Mouse (Mus musculus) cerebellum, adult 9-10 months (tissue): ENCODE measurements at regions not wholly inside any gene's neighbourhood (a gene's known extent, or its start where the extent isn't known, plus 50 kb on each side); places are given as distances from the start of the nearest gene placed in this dataset.

Experiments used
- DNase-seq: peaks from one replicate; pipeline ENCODE4 v3.0.0; 2022

DNA sequence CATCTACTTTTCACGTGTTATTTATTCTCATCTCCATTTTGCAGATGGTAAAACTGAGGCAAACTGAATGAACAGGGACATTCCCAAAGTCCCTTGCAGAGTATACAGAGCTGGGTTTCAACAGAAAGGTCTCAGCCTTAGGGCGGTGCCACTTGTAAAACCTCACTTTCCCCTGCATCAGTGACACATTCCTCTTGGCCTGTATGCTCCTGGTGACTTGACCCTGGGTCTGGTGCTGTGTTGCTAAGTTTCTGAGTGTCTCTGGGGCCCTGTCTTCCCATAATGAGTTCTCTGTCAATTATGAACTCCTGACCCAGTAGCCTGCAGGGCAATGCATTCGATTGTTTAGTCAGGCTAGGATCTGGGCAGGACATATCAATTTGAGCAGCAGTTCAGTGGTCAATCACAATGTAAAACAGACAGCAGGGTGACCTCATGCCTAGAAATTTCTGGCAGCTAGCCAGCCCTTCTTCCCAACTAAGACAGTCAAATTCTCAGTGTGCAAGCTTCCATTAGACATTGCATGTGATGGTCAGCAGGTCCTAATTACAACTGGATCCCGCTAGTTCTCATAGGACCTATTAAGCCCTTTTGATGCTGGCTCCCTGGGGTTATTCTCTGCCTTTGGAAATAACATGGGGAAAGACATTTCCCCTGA lies 863.5 kb upstream of the Lrrc6 start:
- DNase-seq: no peak

DNA sequence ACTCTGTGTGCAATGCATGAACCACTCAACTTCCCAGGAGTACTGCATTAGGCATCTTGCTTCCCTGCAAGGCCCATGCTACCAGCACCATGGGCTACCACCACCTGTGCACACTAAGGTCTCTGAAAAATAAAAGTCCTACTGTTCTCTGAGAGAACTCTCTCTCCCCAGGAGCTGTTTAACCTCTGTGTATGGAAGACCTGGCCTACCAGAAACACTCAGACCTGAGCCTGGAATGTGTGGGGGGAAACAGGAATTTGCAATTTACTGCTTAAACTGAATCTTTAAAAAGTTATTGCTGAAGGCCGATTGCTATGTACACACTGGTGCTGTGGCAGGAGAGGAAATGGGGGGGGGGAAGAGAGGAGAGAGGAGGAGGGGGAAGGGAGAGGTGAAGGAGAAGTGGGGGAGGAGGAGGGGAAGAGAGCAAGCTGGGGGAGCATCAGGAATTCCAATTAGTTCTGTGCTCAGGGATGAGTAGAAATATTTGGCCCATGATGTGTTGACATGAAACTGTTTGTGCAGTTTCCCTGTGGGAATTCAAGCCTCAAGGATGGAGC lies 860.4 kb upstream of the Lrrc6 start:
- DNase-seq: no peak

DNA sequence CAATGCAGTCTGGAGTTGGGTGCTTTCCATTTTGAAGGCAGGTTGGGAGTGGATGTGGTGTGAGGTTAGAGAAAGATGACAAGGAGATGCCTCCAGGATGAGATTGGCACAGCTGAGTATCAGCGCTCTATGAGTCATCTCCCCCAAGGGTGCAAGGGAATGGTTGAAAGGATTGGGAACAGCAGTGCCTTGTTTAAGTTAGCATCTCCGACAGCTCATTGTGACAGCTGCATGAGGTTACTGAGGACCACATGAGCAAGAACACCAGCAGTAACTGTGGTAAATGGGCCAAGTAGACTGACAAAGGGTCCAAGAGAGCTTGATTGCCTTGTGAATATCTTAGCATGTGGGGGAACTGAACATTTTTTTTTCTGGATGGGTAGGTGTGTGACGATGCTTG lies 857.2 kb upstream of the Lrrc6 start:
- no peak for DNase-seq

DNA sequence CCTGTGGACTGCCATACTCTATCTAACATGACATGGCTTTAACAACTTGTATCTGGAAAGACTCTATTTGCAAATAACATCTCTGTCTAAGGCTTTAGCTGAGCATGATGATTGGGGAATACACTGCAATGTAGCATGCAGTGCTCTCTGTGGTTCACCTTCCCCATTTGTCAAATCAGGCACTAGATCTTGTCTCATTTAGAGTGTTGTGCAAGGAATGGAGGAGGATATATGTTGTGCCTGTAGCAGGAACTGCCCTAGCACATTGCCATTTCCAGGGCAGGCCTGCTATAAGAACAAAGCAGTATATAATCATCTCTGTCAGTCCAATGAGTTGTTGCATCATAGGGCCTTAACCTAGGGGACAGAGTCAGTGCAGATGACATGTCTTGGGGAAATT lies 854.6 kb upstream of the Lrrc6 start:
- no peak for DNase-seq

DNA sequence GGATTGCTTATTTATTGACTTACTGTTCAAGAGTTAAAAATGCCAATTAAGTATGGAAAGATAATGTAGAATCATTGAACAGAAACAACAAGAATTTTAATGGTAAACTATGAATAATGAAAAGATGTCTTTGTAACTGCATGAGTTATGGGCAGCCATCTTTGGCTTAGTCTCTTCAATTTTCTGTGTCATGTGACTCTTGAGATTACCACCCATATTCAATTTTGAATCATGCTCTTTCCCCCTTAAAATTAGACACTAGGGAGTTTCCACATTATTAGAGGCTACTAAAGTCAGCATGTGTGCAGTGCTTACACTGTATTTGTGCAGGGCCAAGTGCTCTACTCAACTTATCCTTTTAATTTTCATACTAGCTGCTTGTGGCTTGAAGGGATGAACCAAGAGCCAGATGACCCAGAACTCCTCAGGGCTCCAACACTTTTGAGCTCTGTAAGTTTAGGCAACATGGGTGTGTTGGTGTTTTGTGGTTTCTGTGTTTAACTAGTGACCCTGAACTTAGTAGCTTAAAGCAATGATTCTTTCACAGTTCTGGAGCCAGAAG lies 854.0 kb upstream of the Lrrc6 start:
- no peak for DNase-seq

DNA sequence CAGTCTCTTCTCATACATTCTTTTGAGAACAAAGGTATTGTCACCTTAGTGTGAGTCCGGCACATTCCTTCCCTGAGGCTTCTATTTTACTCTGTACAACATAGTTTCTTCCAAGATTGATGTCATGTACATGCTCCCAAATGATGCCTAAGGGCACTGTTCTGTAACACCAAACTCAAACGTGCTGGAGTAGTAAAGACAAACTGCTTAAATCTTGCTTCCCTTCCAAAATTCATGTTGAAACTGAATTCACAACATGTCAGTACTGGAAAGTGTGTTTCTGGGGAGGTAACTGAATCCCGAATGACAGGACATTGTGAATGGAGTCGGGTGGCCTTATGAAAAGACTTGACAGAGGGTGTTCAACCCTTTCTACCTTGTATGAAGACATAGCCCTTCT lies 848.8 kb upstream of the Lrrc6 start:
- no peak for DNase-seq

DNA sequence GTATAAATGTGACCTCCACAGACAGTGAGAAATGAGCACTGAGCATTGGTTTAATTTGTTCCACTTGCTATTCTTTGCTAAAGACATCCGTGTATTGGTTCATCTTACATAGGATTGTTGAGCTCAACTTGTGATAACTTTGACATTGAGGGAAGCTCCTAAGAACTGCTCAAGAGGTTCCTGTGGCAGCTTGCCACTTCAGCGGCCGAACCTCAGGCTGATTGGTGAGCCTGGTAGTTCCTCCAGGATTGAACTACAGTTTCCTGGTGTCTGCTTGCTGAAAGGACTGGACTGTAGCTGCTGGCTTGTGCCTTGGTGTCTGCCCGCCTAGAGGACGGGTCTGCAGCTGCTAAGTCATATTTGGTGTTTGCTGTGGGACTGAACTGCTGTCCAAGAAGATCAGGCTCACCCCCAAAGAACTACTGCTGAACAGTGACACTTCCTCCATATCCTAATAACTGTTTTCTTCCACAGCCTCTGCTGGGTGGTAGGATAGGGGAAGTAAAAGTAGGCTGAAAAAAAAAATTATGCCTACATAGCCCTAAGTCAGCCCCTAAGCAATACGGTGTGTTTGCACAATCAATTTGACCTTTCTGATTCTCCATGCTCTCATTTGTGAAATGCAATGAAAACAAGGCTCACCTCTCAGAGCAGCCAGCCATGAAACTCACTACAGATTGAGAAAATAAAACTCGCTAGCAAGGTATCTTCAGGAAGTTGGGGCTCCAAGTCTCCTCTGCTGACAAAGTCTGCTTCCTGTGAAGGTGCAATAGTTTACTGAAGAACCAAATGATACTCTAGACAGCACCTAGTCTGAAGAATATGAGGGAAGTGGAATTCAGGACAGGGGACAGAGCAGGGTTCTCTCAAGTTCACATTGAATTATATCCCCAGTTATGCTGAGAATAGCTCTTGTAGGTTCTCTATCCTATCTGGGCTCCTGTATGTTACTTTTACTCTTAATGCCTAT lies 844.8 kb upstream of the Lrrc6 start:
- DNase-seq: no peak

DNA sequence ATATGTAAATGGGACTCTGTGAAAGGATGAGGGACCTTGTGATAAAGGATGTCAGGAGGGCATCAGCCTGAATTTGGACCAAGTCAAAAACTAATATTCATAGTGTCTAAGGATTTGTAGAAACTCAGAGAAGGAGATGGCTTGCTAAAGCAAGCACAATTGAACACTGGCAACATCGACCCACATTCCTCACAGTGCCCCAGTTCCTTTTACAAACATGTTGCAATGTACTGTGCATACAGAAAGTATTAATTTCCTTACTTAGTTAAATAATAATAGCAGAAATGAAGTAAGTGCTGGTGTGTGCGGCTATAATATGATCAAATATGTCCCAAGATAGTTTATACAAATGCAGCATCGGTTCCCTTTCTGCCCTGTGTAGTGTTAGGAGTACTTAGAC lies 841.3 kb upstream of the Lrrc6 start:
- DNase-seq: no peak

DNA sequence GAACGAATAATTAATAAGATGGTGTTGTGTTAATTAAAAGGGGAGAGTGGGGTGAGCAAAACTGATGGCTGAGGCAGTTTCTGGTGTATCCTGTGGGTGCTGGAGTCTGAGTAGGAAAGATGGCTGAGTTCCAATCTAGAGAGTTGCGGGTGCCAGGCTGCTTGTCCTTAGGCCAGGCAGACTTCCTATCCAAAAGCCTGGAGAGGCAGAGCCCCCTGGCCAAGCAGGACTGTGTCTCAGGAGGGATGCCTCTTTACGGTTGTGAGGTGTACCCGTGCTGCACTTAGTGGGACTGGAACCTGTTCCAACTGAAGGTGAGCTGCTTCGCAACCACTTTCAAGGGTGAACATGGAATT lies 836.3 kb upstream of the Lrrc6 start:
- no peak for DNase-seq

DNA sequence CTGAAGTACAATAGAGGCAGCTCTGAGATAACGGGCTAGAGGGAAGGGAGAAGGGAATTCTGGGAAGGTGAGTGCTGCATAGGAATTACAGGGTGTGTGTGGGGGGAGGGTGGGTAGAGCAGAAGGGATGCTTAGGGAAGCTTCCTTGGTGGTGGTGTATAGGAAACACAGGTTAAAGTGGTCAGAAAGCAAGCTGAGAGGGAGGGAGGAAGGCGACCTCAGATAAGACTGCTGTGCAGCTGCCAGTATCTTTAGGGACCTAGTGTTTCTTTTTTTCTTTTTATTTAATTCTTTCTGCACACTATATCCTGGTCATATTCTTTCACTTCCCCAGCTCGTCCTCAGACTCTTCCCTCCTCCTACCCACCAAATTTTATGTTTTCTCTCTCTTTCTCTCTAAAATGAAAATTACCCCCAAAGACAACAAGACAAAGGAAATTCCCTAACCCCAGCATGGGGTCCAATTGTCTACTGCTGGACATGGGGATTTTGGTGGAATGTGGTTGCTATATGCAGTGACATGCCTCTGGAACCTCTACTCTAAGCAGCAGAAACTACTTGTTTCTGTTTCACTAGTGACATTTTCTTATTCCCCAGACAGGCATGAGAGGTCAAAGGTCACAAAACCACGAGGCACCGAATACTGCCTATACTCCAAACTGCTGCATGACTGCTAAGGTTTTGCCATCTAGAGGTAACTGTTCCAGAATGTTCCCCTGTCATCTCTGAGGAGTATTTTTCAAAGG lies 835.8 kb upstream of the Lrrc6 start:
- no peak for DNase-seq

DNA sequence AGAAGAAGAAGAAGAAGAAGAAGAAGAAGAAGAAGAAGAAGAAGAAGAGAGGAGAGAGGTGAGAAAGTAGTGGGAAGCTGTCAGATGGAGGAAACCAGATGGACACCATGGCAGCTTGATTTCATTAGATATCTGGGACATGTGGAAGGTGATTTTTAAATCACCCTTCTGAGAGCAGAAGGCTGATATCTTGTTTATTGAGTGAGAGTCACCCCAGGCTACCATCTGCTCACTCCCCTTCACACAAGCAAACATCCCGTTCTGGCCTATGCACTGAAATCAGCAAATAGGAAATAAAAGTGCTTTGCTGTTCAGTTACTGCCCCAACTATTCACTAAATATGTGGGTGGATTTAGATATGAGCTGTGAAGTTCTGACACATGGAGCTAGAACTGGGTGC lies 831.8 kb upstream of the Lrrc6 start:
- peak; percentile 2 for DNase-seq

DNA sequence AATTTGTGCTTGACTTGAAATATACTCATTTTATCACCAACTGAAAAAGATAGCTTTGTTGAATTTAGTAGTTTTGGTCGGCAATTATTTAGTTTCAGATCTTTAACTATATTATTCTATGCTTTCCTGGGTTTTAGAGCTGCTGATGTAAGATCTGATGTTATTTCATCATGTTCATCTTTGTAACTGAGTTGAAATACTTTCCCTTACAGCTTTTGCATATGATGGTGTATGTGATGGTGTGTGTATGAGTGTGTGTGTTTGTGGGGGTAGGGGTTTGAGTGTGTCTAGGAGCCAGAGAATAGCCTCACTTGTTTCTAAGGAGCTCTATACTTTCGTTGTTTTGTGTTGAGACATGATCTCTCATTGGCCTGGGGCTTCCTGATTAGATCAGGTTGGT lies 819.6 kb upstream of the Lrrc6 start:
- no peak for DNase-seq

DNA sequence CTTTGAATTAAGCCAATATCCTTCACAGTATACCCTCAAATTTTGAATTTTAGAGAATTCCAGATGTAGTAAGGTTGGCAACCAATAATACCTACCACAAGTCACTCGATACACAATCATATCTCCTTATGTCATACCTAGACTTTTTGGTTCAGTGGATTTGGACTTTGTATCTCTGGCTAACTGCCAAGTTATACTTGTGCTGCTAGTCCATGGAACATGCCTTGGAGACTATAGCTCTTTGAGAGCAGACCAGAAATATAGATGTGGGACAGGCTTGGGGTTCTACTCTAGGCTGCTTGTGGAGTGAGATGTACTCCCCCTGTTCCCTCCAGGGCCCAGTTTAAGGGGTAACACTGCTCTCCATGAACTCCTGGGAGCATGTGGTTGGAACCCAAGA lies 814.5 kb upstream of the Lrrc6 start:
- DNase-seq: no peak

DNA sequence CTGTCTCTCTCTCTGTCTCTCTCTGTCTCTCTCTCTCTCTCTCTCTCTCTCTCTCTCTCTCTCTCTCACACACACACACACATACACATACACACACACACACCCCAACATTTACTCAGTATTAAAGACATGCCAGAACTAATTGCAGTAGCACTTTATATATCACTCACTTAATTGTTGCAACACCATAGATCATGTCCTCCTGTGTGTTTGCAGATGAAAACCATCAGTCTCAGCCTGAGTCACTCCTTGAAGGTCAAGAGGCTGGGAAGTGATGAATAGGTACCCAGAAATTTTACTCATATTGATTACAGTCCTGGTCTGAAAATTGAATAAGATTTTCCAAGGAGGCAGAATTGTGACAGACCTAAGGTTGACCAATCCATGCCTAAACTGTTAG lies 812.9 kb upstream of the Lrrc6 start:
- no peak for DNase-seq

DNA sequence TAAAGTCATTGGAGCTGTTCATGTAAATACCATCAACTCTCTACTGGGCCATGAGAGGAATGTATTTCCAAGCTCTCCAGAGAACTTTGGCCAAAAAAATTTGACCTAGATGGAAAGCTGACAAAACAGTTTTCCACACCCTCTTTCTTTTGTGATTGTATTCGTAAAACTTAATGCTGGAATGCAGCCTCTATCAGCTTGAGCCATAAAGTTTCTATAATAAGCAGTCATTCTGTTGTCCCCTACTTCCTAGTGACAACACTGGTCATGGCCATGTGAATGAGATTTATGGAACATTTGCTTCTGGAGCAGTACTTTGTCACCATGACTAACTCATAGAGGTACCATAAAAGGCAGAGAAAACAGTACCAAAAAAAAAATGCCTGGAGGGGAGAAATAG lies 805.0 kb upstream of the Lrrc6 start:
- no peak for DNase-seq

DNA sequence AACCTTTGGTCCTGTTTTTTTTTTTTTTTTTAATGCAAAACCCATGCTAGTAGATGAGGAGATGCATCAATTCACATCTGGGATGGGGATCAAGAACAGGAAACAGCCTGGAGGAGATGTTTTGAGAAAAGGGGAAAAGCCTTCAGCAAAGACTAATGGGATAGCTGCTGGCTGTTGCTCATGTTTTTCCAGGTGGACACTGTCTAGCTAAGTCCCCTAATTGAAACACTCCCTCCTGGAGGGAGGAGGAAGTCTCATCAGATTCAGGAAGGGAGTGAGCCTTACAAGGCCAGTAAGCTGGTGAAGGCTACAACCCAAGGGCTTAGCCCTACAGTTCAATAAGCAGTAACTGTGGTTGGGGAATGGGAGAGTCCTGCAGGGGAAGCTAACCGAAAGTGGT lies 803.1 kb upstream of the Lrrc6 start:
- no peak for DNase-seq

DNA sequence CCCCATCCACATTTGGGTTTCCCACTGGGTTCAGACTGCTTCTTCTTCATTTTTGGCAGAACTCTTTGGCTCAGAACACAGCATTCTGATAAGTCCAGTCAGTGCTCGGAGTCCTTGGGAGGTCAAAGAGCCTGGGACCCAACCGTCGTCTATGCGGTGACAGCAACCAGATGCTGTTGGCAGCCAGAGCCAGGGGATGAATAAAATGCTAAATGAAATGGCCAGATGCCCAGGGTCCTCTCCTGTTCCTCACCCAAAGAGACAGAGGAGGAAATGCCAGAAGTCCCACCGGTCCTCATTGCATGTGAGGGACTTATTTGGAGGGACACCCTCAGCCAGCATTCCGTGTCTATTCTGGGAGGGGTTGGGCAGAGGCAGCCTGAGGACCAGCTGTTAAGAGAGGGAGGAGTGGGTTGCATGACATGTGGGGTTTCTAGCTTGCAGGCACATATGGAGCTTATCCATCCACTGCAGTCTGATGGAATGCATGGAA lies 801.2 kb upstream of the Lrrc6 start:
- DNase-seq: no peak

DNA sequence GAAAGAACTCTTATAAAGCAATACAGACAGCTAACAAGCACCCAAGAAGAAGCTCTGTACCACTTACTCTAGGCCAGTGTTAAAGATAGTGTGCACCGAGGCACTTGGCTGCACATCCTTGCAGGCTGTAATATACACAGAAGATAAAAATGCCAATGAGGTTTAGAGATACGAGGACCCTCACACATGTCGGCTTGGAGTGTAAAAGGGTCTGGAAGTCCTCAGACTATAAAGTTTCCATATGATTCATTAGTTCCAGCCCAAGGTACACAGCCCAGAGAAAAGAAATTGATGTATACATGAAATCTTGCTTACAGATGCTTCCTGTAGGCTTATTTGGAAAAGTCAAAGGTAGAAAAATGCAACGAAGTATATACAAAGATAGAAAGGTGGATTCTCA lies 800.3 kb upstream of the Lrrc6 start:
- no peak for DNase-seq

DNA sequence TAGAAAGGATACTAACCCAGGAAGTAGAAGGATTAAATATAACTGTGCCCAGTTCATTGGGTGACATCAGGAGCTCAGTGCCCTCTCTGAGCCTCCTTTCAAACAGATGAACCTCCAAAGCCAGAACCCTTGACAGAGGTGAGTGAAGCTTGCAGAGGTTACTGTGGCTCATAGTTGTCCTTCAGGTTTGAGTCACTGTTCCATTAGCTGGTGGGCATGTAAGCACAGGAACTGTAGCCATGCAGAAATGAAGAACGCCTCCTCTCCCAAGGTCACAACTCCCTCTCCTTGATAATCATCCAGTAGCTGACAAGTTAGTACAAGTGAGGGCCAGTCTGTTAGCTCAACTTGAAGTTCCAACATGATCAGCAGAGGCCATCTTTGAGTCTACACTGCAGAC lies 794.1 kb upstream of the Lrrc6 start:
- DNase-seq: no peak

DNA sequence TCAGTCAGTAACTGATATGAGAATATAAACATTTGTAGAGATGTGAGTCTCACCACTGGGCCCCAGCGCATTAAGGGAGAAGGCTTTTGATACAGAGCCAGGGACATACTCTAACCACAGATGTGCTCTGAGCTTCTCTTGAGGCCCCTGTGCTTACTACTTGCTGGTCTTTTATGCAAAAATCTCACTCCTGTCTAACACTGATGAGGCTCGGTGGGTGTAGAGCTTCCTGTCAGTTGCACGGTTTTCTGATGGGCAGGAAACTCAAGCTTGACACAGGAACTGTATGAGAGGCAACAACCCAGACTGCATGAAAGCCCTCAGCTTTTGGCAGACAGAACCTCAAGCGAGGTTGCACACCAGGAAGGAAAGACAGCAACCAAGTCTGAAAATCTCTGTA lies 789.0 kb upstream of the Lrrc6 start:
- DNase-seq: no peak

DNA sequence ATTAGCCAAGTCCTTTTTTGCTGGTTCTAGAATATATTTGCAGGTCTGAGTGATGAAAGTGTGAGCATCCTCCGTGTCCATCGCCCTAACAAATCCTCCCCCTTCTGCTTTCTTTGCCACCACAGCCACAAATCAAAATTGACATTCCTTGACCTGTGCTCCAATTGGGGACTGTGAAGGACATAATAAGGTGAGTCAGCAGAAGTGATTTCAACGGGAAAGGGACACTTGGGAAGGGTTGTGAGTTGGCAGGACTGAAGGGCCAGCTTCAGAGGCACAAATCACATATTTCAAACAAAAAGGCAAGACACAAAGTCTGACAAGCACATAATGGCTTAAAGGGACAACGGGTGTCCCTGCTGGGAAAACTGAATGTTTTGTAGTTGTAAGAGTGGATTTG lies 784.2 kb upstream of the Lrrc6 start:
- DNase-seq: no peak

DNA sequence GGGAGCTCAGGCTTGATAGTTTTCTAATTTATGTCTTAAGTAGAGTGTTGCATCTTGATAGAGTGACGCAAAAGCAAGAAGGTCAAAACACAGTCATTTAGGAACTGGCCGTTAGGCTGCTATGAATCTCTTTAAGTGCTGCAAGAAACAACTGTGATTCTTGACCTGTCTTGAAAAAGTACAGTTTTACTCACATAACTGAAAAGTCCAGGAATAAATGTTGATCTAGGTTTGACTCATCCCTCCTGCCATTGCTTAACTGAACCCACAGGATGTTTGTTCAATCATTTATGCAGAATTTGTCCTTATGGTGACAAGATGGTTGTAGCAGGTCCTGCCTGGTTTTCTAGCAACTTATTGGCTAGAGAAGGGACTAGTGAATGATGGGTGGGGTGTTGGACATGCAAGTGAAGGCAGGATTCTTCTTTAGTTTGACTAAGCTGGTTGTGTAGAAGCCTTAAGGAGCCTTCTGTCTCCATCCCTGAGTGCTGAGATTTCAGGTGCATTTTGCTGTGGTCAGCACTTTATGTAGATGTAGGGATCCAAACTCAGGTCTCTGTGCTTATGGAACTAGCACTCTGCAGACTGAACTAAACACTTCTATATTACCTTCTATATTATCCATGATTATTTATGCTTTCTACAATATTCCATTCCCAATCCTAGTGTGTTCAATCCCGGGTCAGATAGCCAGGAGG lies 782.7 kb upstream of the Lrrc6 start:
- no peak for DNase-seq
